Mouse (Mus musculus) heart, adult 2 months (tissue): Measurements from ENCODE around the gene Pigq.

Source experiments
- CTCF ChIP-seq: fragments of 200-600 bp; IDR thresholded peaks from 2 replicates; pipeline ENCODE4 v1.8.1; 2022; ENCODE audit warnings: antibody characterized with exemption, mild to moderate bottlenecking, moderate library complexity
- POLR2A ChIP-seq: fragments of 200-500 bp; IDR thresholded peaks from 2 replicates; pipeline ENCODE4 v1.6.1; 2011; ENCODE audit warnings: mild to moderate bottlenecking, low read depth, low read length, control low read depth; ENCODE audit not compliant: insufficient read depth

GRCm38 (mm10) chr17:25895891-25896290 is 48.8 kb downstream of the Pigq start:
- TF ChIP-seq POLR2A (no peak), CTCF (no peak)
